Mouse (Mus musculus) CH12.LX (cell line): ENCODE results near the gene Micu1.

Experiments
- MYC ChIP-seq: IDR thresholded peaks from 2 replicates; pipeline ENCODE4 v1.6.1; 2011; ENCODE audit warnings: low read depth, mild to moderate bottlenecking, improper control_type of control experiment, low read length
- UBTF ChIP-seq: IDR thresholded peaks from 2 replicates; pipeline ENCODE4 v1.6.1; 2012; ENCODE audit warnings: low read depth, mild to moderate bottlenecking, inconsistent platforms, low read length, improper control_type of control experiment, moderate library complexity
- ZKSCAN1 ChIP-seq: IDR thresholded peaks from 2 replicates; pipeline ENCODE4 v1.6.1; 2012; ENCODE audit warnings: low read depth, inconsistent platforms, low read length, improper control_type of control experiment, borderline replicate concordance

DNA sequence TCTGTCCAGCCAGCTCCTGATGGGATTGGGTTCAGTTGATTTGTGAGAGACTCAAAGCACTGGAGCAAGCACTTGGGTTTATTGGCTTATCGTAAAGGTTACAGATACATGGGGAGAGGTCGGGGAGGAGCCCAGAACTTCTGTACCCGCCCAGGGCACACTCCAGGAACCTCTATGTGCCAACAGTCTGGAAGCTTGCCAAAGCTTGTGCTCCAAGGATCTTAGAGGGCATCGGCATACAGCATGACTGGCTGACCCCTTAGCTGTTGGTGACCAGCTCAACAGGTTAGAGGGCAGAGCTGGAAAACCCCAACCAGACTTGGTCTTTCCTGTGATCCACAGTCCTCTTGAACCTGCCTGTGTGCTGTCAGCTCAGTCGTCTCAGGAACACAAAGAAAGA, 154.9 kb downstream of the Micu1 start:
- TF ChIP-seq UBTF, result no peak
- no peak for TF ChIP-seq ZKSCAN1
- TF ChIP-seq MYC, result no peak
